Mouse (Mus musculus): Measurements from ENCODE around the gene Ces1b. TPM values are rescaled to one million over a fixed set of nuclear protein-coding genes. Genes with fewer than 3 reads are reported as not detected.

Gene Ces1b
- polyA plus RNA-seq, 1 experiment from 2014 or later, result not detected

DNA sequence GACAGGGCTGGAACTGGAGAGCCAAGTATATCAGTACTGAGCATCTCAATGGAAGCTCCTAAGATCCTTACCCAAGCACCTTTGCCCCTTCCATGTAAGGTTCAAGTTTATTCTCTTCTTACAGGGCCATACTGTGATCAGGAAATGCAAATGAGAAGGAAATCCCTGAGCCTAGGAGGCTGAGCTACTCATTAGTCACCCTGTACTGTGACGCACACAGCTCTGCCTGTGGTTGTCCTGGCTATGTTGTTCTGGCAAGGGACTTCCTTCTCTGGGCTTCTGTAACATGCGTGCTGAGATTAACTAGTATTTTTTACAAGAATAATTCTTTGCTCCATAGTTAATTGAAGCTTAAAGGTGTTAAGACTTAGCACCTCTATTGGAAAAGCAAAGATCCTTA lies 49.2 kb downstream of the Ces1b start:
- ATAC-seq (replicated peaks; ENCODE audit: insufficient number of reproducible peaks, low FRiP score, low TSS enrichment), result no peak
- no peak overlapping the region for H3K9ac ChIP-seq (ENCODE audit: low read depth, low read length)
- H3K4me1 ChIP-seq (ENCODE audit: control insufficient read depth, insufficient read depth, low read length), result no peaks in the 10 kb centered on the region
- no peaks in the 10 kb centered on the region for H3K27me3 ChIP-seq (ENCODE audit: control insufficient read depth, insufficient read depth, low read length)
- WGBS (ENCODE audit: insufficient replicate concordance), result 68% methylated on average over 2 of the region's 2 CpGs
- no peak overlapping the region for H3K4me3 ChIP-seq (ENCODE audit: low read depth, low read length)
- H3K4me2 ChIP-seq, result no peak overlapping the region
- H3K27ac ChIP-seq (ENCODE audit: low read depth, low read length), result no peak overlapping the region
- no peaks in the 10 kb centered on the region for H3K36me3 ChIP-seq (ENCODE audit: control insufficient read depth, insufficient read depth, low read length)
- H3K9me3 ChIP-seq (replicated peaks; ENCODE audit: control insufficient read depth, low read length), result no peaks in the 10 kb centered on the region

DNA sequence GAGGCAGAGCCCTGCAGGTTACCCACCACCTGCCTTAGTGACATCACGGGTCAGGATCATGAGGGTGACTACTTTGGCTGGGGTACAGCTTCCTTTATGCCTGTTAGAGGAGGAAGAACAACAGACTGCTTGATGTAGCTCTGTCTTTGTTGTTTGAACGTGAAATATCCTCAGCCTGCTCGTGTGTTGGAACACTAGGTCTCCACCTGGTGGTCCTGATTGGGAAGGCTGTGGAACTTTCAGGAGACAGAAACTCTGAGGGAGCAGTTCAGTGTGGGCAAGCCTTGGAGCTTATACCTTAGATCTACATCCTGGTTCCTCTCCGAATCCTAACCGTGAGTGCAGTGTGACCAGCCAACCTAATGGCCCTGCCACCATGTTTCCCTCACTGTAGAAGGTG lies 58.1 kb downstream of the Ces1b start:
- Histone ChIP-seq H3K27ac (ENCODE audit: low read depth, low read length) (no peak overlapping the region), H3K4me1 (ENCODE audit: control insufficient read depth, insufficient read depth, low read length) (no peaks in the 10 kb centered on the region), H3K4me2 (no peak overlapping the region), H3K9ac (ENCODE audit: low read depth, low read length) (no peak overlapping the region), H3K4me3 (ENCODE audit: low read depth, low read length) (no peak overlapping the region), H3K27me3 (ENCODE audit: control insufficient read depth, insufficient read depth, low read length) (no peaks in the 10 kb centered on the region), H3K9me3 (replicated peaks; ENCODE audit: control insufficient read depth, low read length) (no peaks in the 10 kb centered on the region), H3K36me3 (ENCODE audit: control insufficient read depth, insufficient read depth, low read length) (no peaks in the 10 kb centered on the region)
- WGBS (ENCODE audit: insufficient replicate concordance), result 60% methylated on average over 5 of the region's 5 CpGs
- no peak for ATAC-seq (replicated peaks; ENCODE audit: insufficient number of reproducible peaks, low FRiP score, low TSS enrichment)

DNA sequence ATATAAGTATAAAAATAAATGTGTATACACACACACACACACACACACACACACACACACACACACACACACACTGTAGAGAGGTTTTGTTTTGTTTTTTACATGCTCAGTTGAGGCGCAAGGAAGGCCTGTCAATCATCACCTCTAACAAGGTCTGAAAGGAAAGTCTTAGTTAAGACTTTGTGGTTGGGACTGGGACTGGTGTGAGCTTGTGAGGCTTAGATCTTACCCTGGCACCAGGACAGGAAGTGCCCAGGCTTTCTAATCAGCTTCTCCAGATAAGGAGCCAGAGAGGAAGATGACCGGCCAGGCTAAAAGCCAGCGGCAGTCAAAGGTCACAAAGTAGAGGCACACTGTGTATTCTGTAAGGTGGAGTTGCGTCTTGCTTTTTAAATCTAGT lies 65.5 kb downstream of the Ces1b start:
- Histone ChIP-seq H3K9me3 (replicated peaks; ENCODE audit: control insufficient read depth, low read length) (no peaks in the 10 kb centered on the region), H3K27me3 (ENCODE audit: control insufficient read depth, insufficient read depth, low read length) (no peaks in the 10 kb centered on the region), H3K4me3 (ENCODE audit: low read depth, low read length) (no peak overlapping the region), H3K9ac (ENCODE audit: low read depth, low read length) (no peak overlapping the region), H3K4me2 (no peak overlapping the region), H3K27ac (ENCODE audit: low read depth, low read length) (no peak overlapping the region), H3K36me3 (ENCODE audit: control insufficient read depth, insufficient read depth, low read length) (no peaks in the 10 kb centered on the region), H3K4me1 (ENCODE audit: control insufficient read depth, insufficient read depth, low read length) (peaks cover 4% of the 10 kb centered on the region)
- ATAC-seq (replicated peaks; ENCODE audit: insufficient number of reproducible peaks, low FRiP score, low TSS enrichment), result no peak
- 25% methylated on average over 4 of the region's 4 CpGs for WGBS (ENCODE audit: insufficient replicate concordance)

DNA sequence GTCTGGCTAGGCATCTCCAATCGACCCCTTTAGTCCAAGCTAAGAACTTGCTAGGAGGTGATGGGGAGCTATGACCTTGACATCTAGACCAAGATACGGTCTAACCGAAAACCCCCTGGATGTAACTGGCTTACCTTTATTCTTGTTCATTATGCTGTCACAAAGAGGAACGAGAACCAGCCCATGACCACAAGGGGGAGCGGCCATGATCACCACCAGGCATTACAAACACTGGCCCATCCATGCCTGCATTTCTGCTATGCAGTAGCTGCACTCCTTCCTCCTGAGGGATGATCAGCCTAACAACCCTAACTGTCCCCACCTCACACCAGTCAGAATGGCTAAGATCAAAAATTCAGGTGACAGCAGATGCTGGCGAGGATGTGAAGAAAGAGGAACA lies 67.6 kb downstream of the Ces1b start:
- no peak for ATAC-seq (replicated peaks; ENCODE audit: insufficient number of reproducible peaks, low FRiP score, low TSS enrichment)
- Histone ChIP-seq H3K4me2 (no peak overlapping the region), H3K4me1 (ENCODE audit: control insufficient read depth, insufficient read depth, low read length) (peaks cover 4% of the 10 kb centered on the region), H3K27me3 (ENCODE audit: control insufficient read depth, insufficient read depth, low read length) (no peaks in the 10 kb centered on the region), H3K9me3 (replicated peaks; ENCODE audit: control insufficient read depth, low read length) (no peaks in the 10 kb centered on the region), H3K4me3 (ENCODE audit: low read depth, low read length) (no peak overlapping the region), H3K9ac (ENCODE audit: low read depth, low read length) (no peak overlapping the region), H3K27ac (ENCODE audit: low read depth, low read length) (no peak overlapping the region), H3K36me3 (ENCODE audit: control insufficient read depth, insufficient read depth, low read length) (no peaks in the 10 kb centered on the region)
- WGBS (ENCODE audit: insufficient replicate concordance), result 71% methylated on average over 6 of the region's 6 CpGs

DNA sequence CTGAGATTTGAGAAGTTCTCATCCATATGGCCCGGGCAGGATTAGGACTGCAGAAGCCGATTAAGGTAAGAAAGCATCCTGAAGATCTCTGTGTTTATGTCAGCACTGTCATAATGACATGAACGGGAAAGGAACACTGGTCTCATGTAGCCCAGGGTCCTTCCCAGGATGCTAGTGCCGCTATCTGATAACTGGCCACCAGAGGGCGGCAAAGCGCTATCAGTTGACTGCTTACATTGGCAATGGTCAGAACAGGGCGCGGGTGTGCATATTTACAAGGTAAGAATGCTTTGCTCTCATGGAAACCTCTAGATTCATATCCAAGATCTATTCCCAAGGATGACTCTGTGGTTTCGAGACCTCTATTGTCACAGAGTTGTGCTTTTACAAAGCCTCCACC lies 68.4 kb downstream of the Ces1b start:
- no peaks in the 10 kb centered on the region for H3K36me3 ChIP-seq (ENCODE audit: control insufficient read depth, insufficient read depth, low read length)
- H3K4me3 ChIP-seq (ENCODE audit: low read depth, low read length), result no peak overlapping the region
- H3K4me2 ChIP-seq, result no peak overlapping the region
- H3K9me3 ChIP-seq (replicated peaks; ENCODE audit: control insufficient read depth, low read length), result no peaks in the 10 kb centered on the region
- no peak for ATAC-seq (replicated peaks; ENCODE audit: insufficient number of reproducible peaks, low FRiP score, low TSS enrichment)
- H3K27me3 ChIP-seq (ENCODE audit: control insufficient read depth, insufficient read depth, low read length), result no peaks in the 10 kb centered on the region
- peaks cover 4% of the 10 kb centered on the region for H3K4me1 ChIP-seq (ENCODE audit: control insufficient read depth, insufficient read depth, low read length)
- WGBS (ENCODE audit: insufficient replicate concordance), result 12% methylated on average over 9 of the region's 9 CpGs
- H3K27ac ChIP-seq (ENCODE audit: low read depth, low read length), result no peak overlapping the region
- no peak overlapping the region for H3K9ac ChIP-seq (ENCODE audit: low read depth, low read length)

DNA sequence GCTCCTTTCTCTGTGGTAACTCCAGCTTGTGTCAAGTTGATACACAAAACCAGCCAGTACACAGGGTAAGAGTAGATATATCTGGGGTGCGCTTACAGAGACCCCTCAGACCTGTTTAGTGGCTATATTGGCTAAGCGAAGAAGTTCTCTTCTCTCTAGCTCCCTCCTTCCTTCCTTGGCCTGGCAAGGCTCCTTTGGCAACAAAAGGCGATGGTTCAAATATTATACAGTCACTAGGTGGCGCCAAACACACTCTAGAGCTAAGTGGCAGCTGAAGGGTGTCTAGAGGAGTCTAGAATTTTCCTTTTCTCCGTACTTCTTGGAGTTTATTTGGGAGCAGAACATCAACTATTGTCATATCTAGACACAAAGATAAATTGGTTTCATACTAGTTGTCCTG lies 69.5 kb downstream of the Ces1b start:
- no peak overlapping the region for H3K27ac ChIP-seq (ENCODE audit: low read depth, low read length)
- WGBS (ENCODE audit: insufficient replicate concordance), result 27% methylated on average over 5 of the region's 5 CpGs
- H3K9ac ChIP-seq (ENCODE audit: low read depth, low read length), result no peak overlapping the region
- H3K4me1 ChIP-seq (ENCODE audit: control insufficient read depth, insufficient read depth, low read length), result peaks cover 4% of the 10 kb centered on the region
- no peaks in the 10 kb centered on the region for H3K27me3 ChIP-seq (ENCODE audit: control insufficient read depth, insufficient read depth, low read length)
- H3K4me3 ChIP-seq (ENCODE audit: low read depth, low read length), result no peak overlapping the region
- H3K9me3 ChIP-seq (replicated peaks; ENCODE audit: control insufficient read depth, low read length), result no peaks in the 10 kb centered on the region
- H3K36me3 ChIP-seq (ENCODE audit: control insufficient read depth, insufficient read depth, low read length), result no peaks in the 10 kb centered on the region
- no peak overlapping the region for H3K4me2 ChIP-seq
- ATAC-seq (replicated peaks; ENCODE audit: insufficient number of reproducible peaks, low FRiP score, low TSS enrichment), result no peak

Other genes starting within 250 kb of the Ces1b start
- 2.0 and 2.5 TPM in 2 replicates for gene Lpcat2, start 224.7 kb downstream of the Ces1b start, polyA plus RNA-seq (2014; fragmentation: Nextera tagmentation; extraction: Ambion mirVana)
- gene Capns2, start 178.6 kb downstream of the Ces1b start, polyA plus RNA-seq (2014; fragmentation: Nextera tagmentation; extraction: Ambion mirVana), result 0.23 and 0.47 TPM in 2 replicates
- not detected in 2 replicates for gene Slc6a2, start 119.9 kb downstream of the Ces1b start, polyA plus RNA-seq (2014; fragmentation: Nextera tagmentation; extraction: Ambion mirVana)
- gene Ces1a, start 31.8 kb downstream of the Ces1b start, polyA plus RNA-seq (2014; fragmentation: Nextera tagmentation; extraction: Ambion mirVana), result not detected in 2 replicates
- gene Ces1c, start 51.3 kb upstream of the Ces1b start, polyA plus RNA-seq (2014; fragmentation: Nextera tagmentation; extraction: Ambion mirVana), result not detected in 2 replicates
- gene Ces1d, start 117.8 kb upstream of the Ces1b start, polyA plus RNA-seq (2014; fragmentation: Nextera tagmentation; extraction: Ambion mirVana), result 0.43 TPM in 1 of 2 replicates, not detected in the other
- 0.65 TPM in 1 of 2 replicates, not detected in the other for gene Ces1e, start 149.6 kb upstream of the Ces1b start, polyA plus RNA-seq (2014; fragmentation: Nextera tagmentation; extraction: Ambion mirVana)
- not detected in 2 replicates for gene Ces1f, start 199.7 kb upstream of the Ces1b start, polyA plus RNA-seq (2014; fragmentation: Nextera tagmentation; extraction: Ambion mirVana)

Data from heart, embryonic 11.5 days (tissue).